Mouse (Mus musculus): ENCODE measurements around the gene Ksr2.

Gene Ksr2

DNA sequence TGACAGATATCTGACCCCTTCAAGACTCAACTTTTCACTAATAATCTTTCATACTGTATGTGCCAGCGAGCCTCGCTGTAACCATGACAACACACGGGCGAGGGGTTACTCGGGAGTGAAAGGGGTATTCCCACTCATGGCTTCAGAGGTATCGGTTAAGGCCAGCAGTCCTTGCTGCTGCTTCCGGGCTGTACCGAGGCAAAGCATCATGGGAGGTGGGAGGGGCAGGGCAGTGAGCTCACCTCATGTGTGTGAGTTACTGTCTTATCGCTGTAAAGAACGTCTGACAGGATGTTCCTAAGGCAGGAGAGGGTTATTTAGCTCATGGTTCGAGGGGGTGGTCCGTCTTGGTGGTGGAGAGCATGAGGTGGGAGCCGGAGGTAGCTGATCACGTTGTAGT lies 215.8 kb downstream of the Ksr2 start:
- DNase-seq, result no peak

DNA sequence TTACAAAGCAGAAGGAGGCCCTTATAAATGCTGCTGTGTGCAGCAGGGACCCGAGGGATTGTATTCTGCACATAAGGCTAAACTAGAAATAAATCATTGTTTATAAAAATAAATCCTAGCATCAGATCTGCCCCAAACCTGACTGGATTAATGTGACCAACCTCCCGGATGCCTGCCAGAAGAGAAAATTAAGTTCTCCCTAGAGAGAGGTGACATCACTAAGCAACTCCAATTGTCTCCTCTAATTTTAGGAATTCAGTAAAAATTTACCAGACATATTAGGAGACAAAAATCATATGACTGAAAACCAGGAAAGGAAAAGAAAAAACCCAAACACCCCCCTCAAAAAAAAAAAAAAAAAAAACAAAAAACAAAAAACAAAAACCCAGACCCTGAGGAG lies 221.4 kb downstream of the Ksr2 start:
- DNase-seq, result no peak

DNA sequence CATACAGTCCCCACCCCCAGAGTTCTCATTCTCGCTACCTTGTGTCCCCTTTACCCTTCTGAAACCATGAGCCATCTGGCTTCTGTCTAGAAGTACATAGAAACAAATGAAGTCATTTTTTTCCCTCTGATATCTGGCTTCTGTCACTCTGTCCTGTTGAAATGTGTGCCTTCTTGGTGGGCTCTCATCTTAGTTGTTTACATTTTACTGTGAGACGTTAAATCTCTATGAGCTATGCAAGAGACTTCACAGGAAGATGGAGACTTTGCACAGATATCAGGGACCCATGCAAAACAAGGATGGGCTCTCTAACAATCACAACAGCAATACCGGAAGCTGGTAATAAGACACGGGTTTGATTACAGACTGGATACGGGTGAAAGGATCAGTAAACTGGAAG lies 222.0 kb downstream of the Ksr2 start:
- no peak for DNase-seq

DNA sequence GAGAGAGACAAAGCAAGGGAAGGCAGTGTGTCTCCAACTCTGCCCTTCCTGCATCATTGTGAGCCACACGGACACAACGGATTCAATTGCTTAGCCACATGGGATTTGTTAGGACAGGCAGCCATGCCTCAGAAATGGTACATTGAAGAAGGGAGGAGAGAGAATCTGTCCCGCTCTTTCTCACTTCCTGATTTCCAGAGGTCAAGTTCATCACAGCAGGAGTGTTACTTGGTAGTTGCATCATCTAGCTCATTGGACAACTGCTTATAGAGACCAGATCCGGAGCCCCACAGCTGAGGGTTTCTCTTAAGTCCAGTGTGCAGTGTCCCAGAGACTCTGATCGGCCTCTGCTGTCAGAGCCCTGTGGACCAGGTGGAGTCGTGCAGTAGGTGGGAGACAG lies 227.8 kb downstream of the Ksr2 start:
- no peak for DNase-seq

DNA sequence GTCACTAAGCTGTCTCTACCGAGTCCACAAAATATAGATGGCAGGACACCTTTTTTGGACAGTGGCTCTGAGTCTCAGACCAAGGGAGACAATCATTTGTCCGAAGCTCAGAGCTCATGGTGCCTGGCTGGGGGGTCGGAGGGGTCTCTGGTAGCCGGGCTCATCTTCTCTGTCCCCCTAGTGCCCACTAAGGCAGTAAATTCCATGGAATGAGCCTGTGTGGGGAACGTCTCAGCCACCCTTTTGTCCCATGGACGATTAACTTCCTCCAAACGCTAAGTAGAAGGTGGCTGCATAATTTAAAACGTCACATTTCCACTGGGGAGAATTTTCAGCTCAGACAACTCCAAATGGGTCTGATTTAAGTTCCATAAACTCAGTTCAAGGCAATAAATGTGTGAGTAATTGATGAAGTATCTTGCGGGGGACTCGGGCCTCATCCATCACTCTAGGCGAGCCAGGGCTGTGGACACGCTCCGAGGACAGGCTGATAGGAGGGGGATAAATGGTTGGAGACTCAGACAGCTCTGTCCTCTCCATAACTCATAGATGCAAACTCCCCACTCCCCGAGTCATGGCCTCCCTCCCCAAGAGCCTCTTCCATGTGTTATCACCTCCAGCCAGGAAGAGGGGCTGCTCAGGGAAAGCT lies 237.6 kb downstream of the Ksr2 start:
- no peak for DNase-seq

DNA sequence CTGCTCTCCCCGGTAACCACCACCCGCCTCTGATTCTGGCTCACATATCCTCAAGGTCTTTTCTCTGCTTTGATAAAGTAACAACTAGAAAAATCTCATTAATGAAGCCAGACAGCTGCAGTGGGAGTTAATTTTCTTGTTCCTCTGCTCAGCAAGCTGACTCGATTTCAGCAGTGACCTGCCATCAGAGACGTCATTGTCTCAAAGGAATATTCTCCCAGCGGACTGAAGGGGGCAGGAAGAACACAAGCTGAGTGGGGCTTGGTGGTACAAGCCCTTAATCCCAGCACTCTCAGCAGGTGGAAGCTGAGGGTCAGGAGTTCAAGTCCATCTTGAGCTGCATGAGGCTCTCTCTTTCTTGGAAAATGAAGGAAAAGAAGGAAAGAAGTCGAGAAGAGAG lies 244.8 kb downstream of the Ksr2 start:
- DNase-seq, result no peak

DNA sequence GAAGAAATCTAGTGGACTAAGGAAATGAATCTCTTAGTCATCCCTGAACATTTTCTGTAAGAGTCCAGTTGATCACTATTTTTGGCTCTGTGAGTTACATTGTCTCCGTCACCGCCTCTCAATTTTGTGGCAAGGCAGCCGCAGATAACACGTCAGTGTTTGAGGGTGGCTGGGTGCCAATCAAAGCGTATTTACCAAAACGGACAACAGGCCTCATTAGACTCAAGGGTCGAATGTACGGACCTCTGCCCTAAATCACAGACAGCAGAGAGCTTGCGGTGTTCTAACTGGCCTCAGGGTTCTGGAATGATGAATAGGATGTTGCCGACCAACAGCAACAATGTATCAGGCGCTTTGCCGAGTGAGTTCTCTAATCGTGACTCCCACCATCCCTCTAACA lies 245.8 kb downstream of the Ksr2 start:
- DNase-seq, result no peak

DNA sequence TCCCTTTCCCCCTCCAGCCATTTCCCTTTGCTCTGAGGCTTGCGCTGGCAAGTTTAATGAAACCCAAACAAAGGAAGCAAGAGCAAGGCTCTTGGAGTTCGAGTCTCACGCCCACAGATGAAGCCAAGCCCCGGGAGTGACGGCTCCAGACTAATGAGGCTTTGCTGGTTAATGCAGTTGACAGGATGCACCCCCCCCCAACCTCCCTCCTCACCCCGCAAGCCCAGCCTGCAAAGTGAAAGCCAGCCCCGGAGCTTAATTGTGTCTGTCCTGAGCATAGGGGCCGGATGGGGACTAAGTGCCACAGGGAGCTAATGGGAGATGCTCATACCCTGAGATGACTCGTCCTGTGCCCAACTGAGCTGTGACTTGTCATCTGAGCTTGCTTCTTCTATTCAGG lies 251.4 kb downstream of the Ksr2 start:
- no peak for DNase-seq

DNA sequence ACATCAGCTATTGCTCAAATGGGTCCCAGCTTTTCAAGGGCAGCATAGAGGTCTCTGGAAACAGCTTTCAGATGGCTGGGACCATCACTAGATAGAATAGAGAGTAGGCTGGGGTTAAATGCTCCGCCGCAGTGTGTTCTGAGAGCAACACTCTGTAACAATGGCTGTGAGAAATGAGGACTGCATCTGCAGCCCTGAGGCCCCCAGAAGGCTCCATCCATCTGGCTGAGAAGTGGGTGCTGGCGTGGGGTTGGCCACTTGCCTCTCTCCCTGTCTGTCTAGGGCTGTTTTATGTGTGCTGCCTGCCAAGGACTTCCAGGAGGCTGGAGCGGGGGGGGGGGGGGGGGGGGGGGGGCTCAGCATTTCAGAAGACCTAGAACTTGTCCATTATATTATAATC lies 253.5 kb downstream of the Ksr2 start:
- DNase-seq, result peak; percentile 23

DNA sequence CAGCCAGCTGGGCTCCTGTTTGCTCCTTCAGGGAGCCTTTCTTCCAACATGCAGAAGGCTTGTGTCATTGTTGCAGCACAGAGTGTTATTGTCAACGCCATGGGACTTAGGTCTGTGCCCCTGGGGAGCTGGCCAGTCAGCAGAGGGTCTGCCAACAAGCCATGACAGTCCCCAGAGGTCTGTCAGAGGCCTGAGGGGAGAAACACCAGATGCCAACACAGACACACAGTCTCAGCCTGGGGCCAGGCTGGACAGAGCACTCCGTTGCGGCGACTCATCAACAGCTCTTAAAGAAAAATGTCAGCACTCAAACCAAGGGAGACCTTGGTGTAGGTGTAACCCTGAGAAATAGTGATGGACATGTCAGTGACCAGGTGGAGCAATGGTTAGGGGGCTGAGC lies 255.5 kb downstream of the Ksr2 start:
- DNase-seq, result no peak

DNA sequence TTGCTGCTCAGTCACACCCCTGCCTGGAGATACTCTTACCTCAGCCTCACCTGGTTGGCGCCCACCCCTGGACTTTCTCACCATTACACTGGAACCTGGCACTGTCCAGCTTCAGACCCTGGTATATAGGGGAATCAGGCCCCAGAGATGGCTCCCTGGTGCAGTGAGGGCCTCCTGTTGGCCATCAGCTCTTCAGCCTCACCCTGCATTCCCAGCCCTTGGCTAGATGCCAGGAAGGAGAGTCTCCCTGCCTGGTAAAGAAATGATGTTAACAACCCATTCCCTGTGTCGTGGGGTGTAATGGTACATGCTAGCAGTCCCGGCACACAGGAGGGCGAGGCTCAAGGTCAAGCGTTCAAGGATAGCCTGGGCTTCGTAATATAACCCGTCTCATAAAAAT lies 256.0 kb downstream of the Ksr2 start:
- DNase-seq, result no peak

DNA sequence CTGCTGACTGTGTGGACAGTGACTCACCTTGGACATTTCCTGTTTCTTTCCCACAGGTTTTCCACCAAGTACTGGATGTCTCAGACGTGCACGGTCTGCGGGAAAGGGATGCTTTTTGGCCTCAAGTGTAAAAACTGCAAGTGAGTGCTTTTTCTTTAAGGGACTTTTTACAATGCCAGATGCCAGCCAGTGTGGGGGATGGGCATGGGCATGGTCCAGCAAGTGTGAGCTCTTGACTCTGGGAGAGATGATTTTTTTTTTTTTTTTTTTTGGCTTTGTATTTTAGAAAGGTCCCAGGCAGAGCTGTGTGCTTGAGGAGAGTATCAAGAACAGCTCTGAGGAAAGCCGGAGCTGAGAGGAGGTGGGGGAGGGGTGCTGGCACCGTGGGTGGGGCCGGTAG lies 257.6 kb downstream of the Ksr2 start:
- no peak for DNase-seq

DNA sequence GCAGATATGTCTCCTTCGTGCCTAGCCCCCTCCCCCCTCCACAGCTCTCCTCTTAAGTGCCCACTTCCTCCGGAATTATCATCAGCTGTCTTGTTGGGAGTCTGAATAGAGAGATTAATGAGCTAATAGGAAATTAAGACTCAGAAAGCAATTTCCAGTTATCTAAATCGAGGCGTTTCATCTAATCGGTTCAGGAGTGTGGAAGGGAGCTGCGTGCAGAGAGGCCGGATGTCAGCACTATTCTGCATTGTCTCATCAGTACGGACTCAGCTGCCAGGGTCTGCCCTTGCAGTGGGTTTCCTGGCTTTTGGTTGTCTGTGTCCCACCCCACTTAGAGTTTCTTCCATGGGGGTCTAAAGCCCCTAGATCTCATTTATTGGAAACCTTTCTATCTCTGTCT lies 262.0 kb downstream of the Ksr2 start:
- DNase-seq, result no peak

DNA sequence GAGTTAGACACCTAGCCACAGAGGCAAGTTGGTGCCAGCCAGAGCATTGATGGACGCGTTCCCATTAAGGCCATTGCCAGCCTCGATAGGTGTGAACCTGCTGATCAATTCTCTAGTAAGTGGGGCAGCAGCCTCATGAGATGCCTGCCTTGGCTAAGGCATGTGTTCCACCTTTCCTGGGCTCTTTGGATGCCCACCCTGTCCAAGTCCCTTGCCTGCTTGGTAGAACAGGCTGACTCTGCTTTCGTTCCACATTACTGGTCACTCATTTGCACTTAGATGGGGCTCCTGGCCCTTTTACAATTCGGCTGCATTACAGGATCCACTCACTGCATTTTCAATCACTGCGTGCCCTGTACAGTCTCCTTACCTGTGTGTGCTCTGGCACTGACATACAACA lies 263.4 kb downstream of the Ksr2 start:
- DNase-seq, result no peak

DNA sequence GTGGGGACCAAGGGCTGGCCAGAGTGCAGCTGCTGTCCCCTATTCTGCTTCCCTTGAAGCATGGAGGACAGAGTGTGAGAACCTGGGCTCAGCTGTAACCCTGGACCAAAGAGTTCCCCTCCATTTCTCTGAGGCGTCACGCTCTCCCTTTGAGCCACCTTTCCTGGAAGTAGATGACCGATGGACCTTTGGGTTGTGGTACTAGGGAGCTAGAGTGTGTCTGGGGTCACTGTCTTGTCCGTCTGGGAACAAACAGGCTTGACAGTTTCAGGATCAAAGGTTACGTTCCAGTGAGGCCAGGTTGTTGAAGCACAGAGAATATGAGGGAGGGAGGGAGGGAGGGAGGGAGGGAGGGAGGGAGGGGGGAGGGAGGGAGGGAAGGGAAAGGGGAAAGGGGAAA lies 264.6 kb downstream of the Ksr2 start:
- no peak for DNase-seq

DNA sequence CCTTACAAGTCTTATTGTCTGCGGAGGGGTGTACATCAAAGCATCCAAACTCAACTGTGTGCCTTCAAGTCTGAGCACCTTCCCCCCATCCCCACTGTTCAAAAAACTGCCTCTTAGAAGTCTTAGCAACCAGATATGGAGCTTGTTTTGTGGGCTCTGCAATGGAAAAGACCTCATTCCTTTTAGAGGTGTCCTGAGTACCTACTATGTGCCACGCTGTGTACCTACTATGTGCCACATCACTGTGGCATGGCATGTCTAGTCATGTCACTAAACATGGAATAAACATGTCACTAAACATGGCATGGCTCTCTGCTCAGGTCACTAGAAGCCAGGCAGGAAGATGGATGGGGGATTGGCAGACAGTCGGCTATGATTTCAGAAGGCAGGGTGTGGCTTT lies 268.4 kb downstream of the Ksr2 start:
- no peak for DNase-seq

DNA sequence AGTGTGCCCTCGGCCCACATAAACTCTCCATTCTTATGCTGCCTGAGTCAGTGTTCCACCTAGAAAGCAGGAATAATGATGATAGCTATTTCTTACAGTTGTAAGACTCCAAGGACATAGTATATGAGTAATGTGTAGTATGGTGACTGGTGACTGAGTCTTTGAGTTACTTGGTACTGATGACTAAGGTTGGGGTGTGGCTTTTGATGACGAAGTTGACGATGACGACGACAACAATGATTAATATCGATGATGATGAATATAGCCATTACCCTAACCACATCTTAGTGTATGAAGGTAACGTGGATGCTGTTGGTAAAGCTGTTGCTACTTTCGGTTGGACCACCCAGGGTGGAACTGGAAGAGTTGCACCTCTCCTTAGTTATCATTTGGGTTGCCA lies 270.7 kb downstream of the Ksr2 start:
- no peak for DNase-seq

DNA sequence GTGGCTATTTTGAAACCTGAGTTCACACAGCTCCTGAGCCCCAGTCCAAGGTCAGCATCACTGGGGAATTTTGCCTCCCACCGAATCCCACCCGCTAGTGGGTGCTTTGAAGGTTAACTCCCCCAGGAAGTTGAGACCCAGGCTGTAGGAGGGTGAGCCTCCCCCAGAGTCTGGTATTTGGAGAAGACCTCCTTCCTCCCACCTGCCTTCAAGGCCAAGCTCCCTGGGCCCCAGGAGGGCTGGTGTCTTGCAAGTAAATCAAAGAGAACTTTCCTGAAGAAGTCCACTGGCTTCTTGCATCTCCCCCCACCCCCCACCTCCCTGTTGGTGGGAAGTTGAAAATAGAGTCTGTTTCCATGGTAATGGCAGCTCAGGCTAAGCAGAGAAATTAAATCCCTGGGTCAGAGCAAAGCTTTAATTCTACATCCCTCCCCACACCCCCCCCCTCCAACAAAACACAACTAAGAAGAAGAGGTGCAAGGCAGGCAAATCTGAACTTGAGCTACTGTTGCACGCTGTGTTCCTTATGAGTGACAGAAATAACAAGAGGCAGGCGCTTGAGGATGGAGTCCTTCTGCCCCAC lies 274.1 kb downstream of the Ksr2 start:
- DNase-seq, result no peak

DNA sequence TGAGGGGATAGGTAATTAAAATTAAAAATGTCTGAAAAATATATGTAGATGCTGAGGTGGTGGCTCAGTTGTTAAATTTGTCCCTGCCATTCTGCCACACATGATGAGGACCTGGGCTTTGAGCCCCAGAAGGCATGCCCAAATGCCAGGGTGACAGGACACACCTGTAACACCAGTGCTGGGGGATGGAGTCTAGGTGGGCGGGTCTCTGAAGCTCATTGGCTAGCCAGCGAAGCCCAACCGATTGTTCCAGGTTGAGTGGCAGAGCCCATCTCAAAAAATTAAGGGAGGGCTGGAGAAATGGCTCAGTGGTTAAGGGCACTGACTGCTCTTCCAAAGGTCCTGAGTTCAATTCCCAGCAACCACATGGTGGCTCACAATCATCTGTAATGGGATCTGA lies 274.9 kb downstream of the Ksr2 start:
- no peak for DNase-seq

DNA sequence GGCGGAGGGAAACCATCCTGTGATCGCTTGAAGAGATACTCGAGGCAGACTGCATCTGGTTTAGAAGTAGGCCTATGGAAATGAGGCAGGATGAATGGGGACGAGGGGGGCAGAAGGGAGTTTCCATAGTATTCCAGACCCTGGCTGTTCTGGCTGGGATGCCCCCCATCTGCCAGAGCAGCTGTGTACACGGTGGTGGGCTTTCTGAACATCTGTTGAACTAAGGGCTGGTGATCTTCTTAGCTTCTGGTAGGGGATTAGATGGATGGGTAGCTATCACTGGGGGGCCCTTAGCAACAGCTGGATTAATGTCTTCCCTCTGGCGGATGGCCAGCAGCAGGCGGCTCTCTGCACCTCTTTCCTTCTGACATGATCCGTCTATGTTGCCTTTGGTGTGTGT lies 276.0 kb downstream of the Ksr2 start:
- no peak for DNase-seq

DNA sequence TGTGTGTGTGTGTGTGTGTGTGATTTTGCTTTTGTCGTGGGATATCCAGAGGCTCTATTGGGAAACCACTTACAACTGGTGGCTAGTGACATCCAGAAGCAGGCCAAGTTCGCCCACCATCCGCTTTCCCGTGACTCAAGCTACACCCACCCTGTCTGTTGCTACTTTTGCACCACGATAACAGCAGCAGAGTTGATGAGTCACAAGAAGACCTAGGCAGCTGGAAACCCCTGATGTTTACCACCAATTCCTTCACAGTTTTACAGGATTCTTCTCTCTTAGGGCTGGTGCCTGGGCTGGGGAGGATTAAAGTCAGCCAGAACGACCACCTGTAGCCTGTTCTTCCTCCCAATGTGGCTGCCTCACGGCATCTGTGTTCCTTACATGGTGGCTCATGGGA lies 277.5 kb downstream of the Ksr2 start:
- no peak for DNase-seq

DNA sequence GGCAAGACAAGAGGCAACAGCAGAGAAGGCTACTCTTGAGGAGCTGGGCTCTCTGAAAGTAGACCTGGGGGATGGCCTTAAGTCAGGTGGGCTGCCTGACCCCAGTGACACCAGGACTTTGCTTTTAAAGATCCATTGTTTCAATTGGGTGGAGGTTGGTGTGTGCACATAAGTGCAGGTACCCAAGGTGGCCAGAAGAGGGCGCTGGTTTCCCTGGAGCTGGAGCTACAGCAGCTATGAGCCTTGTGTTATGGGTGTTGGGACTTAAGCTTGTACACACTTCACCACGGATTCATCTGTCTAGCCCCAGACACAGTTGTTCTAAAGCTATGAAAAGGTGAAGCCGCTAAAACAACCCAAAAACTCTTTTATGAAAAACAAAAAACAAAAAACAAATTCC lies 279.8 kb downstream of the Ksr2 start:
- no peak for DNase-seq

DNA sequence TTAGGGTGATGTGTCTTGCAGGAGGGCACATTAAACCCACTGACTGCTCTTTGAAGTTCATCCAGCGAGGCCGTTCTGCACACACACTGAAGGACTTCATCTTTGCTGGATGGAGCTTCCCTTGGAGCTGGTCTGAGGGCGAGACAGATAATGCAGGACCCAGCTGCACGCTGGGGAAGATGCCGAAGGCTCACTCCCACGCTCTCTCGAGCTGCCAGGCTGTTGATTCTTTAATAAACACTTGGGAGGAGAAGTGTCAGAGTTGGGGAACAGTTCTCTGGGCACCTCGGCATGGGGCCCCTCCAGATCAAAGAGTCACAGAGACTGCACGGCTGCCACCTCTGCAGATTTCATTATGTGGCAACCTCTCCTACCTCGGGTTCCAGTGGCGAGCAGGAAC lies 280.8 kb downstream of the Ksr2 start:
- no peak for DNase-seq

DNA sequence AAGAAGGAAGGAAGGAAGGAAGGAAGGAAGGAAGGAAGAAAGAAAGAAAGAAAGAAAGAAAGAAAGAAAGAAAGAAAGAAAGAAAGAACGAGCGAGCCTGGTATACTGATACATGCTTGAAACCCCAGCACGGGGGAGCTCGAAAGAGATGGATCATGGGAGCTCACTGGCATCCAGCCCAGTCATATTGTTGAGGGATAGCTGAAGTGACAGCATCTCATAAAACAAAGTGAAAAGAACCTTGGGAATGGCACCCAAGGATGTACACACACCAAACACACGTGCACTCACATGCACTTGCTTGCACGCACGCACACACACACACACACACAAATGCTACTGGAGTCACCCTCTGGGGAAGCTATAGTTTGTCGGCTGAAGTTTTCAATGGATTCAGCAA lies 282.6 kb downstream of the Ksr2 start:
- DNase-seq, result no peak

DNA sequence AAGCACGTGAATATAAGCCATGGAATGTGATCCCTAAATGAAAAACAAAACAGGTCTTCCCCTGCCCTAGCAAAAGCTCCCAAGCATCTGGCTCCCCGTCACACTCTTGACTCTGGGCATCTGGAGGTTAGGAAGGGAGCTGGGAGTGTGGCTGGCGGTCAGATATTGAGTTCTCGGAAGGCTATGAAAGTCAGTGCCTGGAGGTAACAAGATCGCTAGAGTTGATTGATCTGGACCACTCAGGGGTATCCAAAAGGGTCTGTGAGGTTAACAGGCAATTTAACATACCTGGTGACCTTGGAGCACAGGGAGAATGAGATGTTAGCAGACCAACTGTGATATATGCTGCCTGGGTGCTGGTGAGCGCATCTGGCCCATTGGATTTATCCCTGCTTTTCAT lies 283.8 kb downstream of the Ksr2 start:
- DNase-seq, result no peak

DNA sequence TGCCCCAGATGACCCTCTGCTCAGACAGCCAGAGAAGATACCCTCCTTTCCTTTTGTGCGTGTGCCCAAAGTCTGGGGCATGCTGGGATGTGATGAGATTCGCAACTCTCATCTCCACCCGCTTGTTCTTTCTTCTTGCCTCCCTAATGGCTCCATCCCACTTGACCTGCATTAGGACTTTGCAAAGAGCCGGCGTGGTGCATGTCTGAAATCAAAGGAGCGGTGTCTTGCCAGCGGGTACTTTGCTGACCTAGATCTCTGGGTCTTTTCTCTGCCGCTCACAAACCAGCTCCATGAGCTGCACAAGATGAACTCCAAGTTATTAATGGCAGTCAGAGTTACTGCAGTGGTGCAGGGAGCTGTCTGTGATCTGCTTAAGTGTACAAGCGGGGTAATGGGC lies 290.6 kb downstream of the Ksr2 start:
- no peak for DNase-seq
